Mouse (Mus musculus) heart, adult 2 months (tissue): ENCODE data around the gene Rnaseh2c.

Experiments used
- CTCF ChIP-seq: fragments of 200-600 bp; IDR thresholded peaks from 2 replicates; pipeline ENCODE4 v1.8.1; 2022; ENCODE audit warnings: antibody characterized with exemption, mild to moderate bottlenecking, moderate library complexity
- EP300 ChIP-seq: fragments of 200-500 bp; IDR thresholded peaks from 2 replicates; pipeline ENCODE4 v1.6.1; 2011; ENCODE audit warnings: low read depth, low read length, control low read depth; ENCODE audit not compliant: insufficient read depth
- POLR2A ChIP-seq: fragments of 200-500 bp; IDR thresholded peaks from 2 replicates; pipeline ENCODE4 v1.6.1; 2011; ENCODE audit warnings: mild to moderate bottlenecking, low read depth, low read length, control low read depth; ENCODE audit not compliant: insufficient read depth

- TF ChIP-seq CTCF: no peak
- TF ChIP-seq POLR2A: no peak
- TF ChIP-seq EP300: no peak
These were observed 26.3 kb upstream of the Rnaseh2c start for GRCm38 (mm10) chr19:5575336-5575735.
